ENCODE assay signal across 8 mouse cellular contexts in genomic region chr3:103573791-103574166, GRCm38 (mm10). TPM values are rescaled to one million over a fixed set of nuclear protein-coding genes. Genes with fewer than 3 reads are reported as not detected.
DNase-seq lines count a peak whose midpoint lies in the region; ATAC-seq and TF ChIP-seq lines count a peak whose summit lies in the region.

No protein-coding gene starts in this region.

- no peak for TF ChIP-seq CTCF in cerebellum, adult 2 months (IDR thresholded peaks at IDR 0.05; ENCODE audit: borderline replicate concordance, insufficient read depth, low read depth, low read length)

- H3K9ac ChIP-seq in embryonic facial prominence, embryonic 13.5 days = no peak overlapping the region
- no peak overlapping the region for H3K9ac ChIP-seq in limb, embryonic 14.5 days (ENCODE audit: low read depth, low read length, severe bottlenecking)
- H3K9ac ChIP-seq in neural tube, embryonic 12.5 days = no peak overlapping the region

- peak overlapping the region; percentile 36; the same call in 1 of the 2 replicates for H3K27ac ChIP-seq in cerebellum, adult 2 months (ENCODE audit: insufficient read depth, low read length)
- no peak overlapping the region for H3K27ac ChIP-seq in embryonic facial prominence, embryonic 13.5 days
- no peak overlapping the region for H3K27ac ChIP-seq in limb, embryonic 14.5 days (replicated peaks; ENCODE audit: low read depth, low read length)
- H3K27ac ChIP-seq in neural tube, embryonic 12.5 days = no peak overlapping the region

- H3K4me3 ChIP-seq in cerebellum, adult 2 months (replicated peaks; ENCODE audit: insufficient read depth, low read depth, low read length) = peak overlapping the region; percentile 11
- no peak overlapping the region for H3K4me3 ChIP-seq in embryonic facial prominence, embryonic 13.5 days
- no peak overlapping the region for H3K4me3 ChIP-seq in limb, embryonic 14.5 days (replicated peaks; ENCODE audit: low read length)
- H3K4me3 ChIP-seq in neural tube, embryonic 12.5 days = no peak overlapping the region

- peak; percentile 59 for ATAC-seq in embryonic facial prominence, embryonic 13.5 days (ENCODE audit: insufficient number of reproducible peaks, insufficient read depth, low FRiP score, low TSS enrichment, low read depth)
- ATAC-seq in hematopoietic stem cell, adult 5-6 weeks (replicated peaks in 1 of 2; ENCODE audit: insufficient read depth in 1 of 2, low FRiP score in 2 of 2, low TSS enrichment in 1 of 2, low read depth in 1 of 2, poor library complexity in 2 of 2, severe bottlenecking in 2 of 2) = peak; percentile 77 to 84
- peak; percentile 63; the same call in 1 of the 2 replicates for ATAC-seq in limb, embryonic 14.5 days (ENCODE audit: low FRiP score, low read depth)
- ATAC-seq in neural tube, embryonic 12.5 days (ENCODE audit: low FRiP score, low read depth) = 0 out of 2 replicates have a peak, but pooled peaks have one; percentile 4

- TF ChIP-seq POLR2A in cerebellum, adult 2 months (IDR thresholded peaks at IDR 0.05; ENCODE audit: borderline replicate concordance, insufficient read depth, low read length) = no peak
- TF ChIP-seq POLR2A in limb, embryonic 14.5 days (IDR thresholded peaks at IDR 0.05; ENCODE audit: borderline replicate concordance, extremely low read depth, insufficient read depth, insufficient read length) = no peak

- H3K27me3 ChIP-seq in cerebellum, adult 2 months (ENCODE audit: control insufficient read depth, insufficient read depth, low read length) = no peaks in the 10 kb centered on the region; the same call in 1 of the 2 replicates
- H3K27me3 ChIP-seq in embryonic facial prominence, embryonic 13.5 days = peaks cover 85% of the 10 kb centered on the region
- peaks cover 69% of the 10 kb centered on the region for H3K27me3 ChIP-seq in limb, embryonic 14.5 days (ENCODE audit: control insufficient read depth, insufficient read depth, low read length)
- H3K27me3 ChIP-seq in neural tube, embryonic 12.5 days (replicated peaks) = peaks cover 66% of the 10 kb centered on the region

- no peak for DNase-seq in cerebellum, adult 2 months
- no peak for DNase-seq in cerebellum, postnatal 36 days
- peak; percentile 27 for DNase-seq in T-cell, adult 2 months (ENCODE audit: low spot score)
- peak; percentile 95 for DNase-seq in limb, embryonic 14.5 days (ENCODE audit: low spot score)
- no peak for DNase-seq in left cerebral cortex, postnatal 25 days (ENCODE audit: low spot score in 2 of 2)

- H3K4me1 ChIP-seq in cerebellum, adult 2 months (ENCODE audit: control insufficient read depth, insufficient read depth, low read length) = peaks cover 21% of the 10 kb centered on the region
- peaks cover 26% of the 10 kb centered on the region for H3K4me1 ChIP-seq in embryonic facial prominence, embryonic 13.5 days
- H3K4me1 ChIP-seq in limb, embryonic 14.5 days (ENCODE audit: control insufficient read depth, insufficient read depth, low read length) = peaks cover 13% of the 10 kb centered on the region
- peaks cover 38% of the 10 kb centered on the region for H3K4me1 ChIP-seq in neural tube, embryonic 12.5 days

- intact Hi-C loops in left cerebral cortex, postnatal 25 days (cut with DNase I) = loop anchor here (5.0 kb wide), 1 partner anchor 164 kb away; the partner anchor contains the start of genes Gm10964 and Olfml3

- H3K9me3 ChIP-seq in embryonic facial prominence, embryonic 13.5 days = no peaks in the 10 kb centered on the region
- no peaks in the 10 kb centered on the region for H3K9me3 ChIP-seq in limb, embryonic 14.5 days (ENCODE audit: control insufficient read depth, low read length)
- no peaks in the 10 kb centered on the region for H3K9me3 ChIP-seq in neural tube, embryonic 12.5 days

- H3K4me2 ChIP-seq in embryonic facial prominence, embryonic 13.5 days = peak overlapping the region; percentile 36
- 0 out of 2 replicates have a peak overlapping the region, but pooled peaks have one; percentile 10 for H3K4me2 ChIP-seq in limb, embryonic 14.5 days (replicated peaks; ENCODE audit: low read depth, low read length, severe bottlenecking)
- H3K4me2 ChIP-seq in neural tube, embryonic 12.5 days (replicated peaks) = peak overlapping the region; percentile 50

- WGBS in cerebellum, adult 2 months = 47% methylated on average over 14 of the region's 14 CpGs
- under 1% methylated on average over 14 of the region's 14 CpGs for WGBS in embryonic facial prominence, embryonic 13.5 days
- WGBS in limb, embryonic 14.5 days = under 1% methylated on average over 14 of the region's 14 CpGs
- 1% methylated on average over 14 of the region's 14 CpGs for WGBS in neural tube, embryonic 12.5 days

- no peaks in the 10 kb centered on the region for H3K36me3 ChIP-seq in embryonic facial prominence, embryonic 13.5 days
- H3K36me3 ChIP-seq in limb, embryonic 14.5 days (ENCODE audit: control insufficient read depth, insufficient read depth, low read length) = no peaks in the 10 kb centered on the region
- H3K36me3 ChIP-seq in neural tube, embryonic 12.5 days = no peaks in the 10 kb centered on the region

RNA-seq across cellular contexts. Expression of gene Syt6, which starts 1.3 kb away (rescaled TPM):
- 11.7 and 12.3 TPM in 2 replicates for polyA plus RNA-seq in cerebellum, adult 2 months (2012; rRNA removed)
- polyA plus RNA-seq in embryonic facial prominence, embryonic 13.5 days (2015; fragmentation: Nextera tagmentation; extraction: Ambion mirVana) = 0.66 and 1.9 TPM in 2 replicates
- 0.69 TPM in 1 of 2 replicates, not detected in the other for total RNA-seq in hematopoietic stem cell, adult 5-6 weeks (2017)
- 0.44 TPM in 2 replicates for polyA plus RNA-seq in limb, embryonic 14.5 days (2012; rRNA removed)
- polyA plus RNA-seq in limb, embryonic 14.5 days (2014; fragmentation: Nextera tagmentation; extraction: Ambion mirVana) = 0.37 and 0.91 TPM in 2 replicates
- polyA plus RNA-seq in neural tube, embryonic 12.5 days (2016; fragmentation: Nextera tagmentation; extraction: Ambion mirVana) = 7.2 TPM in 2 replicates
- total RNA-seq in left cerebral cortex, postnatal 25 days (2021) = 10 to 100 TPM; 10.4 to 22.6 TPM

Comparison
In these comparisons a context has a peak if more than half of its experiments do, and no peak if none do; other contexts are left out.
1. DNase-seq: peak in T-cell, adult 2 months (single experiment) and limb, embryonic 14.5 days (single experiment); none in cerebellum, adult 2 months (0 of 2), cerebellum, postnatal 36 days (0 of 2) and left cerebral cortex, postnatal 25 days (0 of 2).
2. ATAC-seq: peak in every context shown above with its lines; median percentile 80 in hematopoietic stem cell, adult 5-6 weeks; 63 in limb, embryonic 14.5 days; 59 in embryonic facial prominence, embryonic 13.5 days; 4 in neural tube, embryonic 12.5 days.
3. Peak in every context shown above with its lines, with median percentiles within 50 percentile points of each other: H3K4me2 ChIP-seq.